Mouse (Mus musculus): ENCODE measurements around the gene Fam177a. TPM values are rescaled to one million over a fixed set of nuclear protein-coding genes. Genes with fewer than 3 reads are reported as not detected.
"Not testable (repeated sequence)": the region's sequence is repeated elsewhere in the genome, so short reads cannot be mapped to it uniquely, and the experiment has no call there.

The Fam177a gene
- 10 to 100 TPM in 3 of 4 experiments, 1 to 10 TPM in 1; 6.1 to 17.5 (median 15.6) TPM for total RNA-seq (2022)

- not testable (repeated sequence) for DNase-seq (ENCODE audit: low spot score in 2 of 2)
Observed at GRCm38 (mm10) chr12:55124242-55124641, at the start of gene Fam177a. Fam177a (plus strand) TSS chr12:55124469.

GRCm38 (mm10) chr12:55075296-55075695 is 49.0 kb upstream of the Fam177a start:
- no peak for DNase-seq (ENCODE audit: low spot score in 2 of 2)

- DNase-seq (ENCODE audit: low spot score in 2 of 2), result not testable (repeated sequence)
Observed at GRCm38 (mm10) chr12:55078706-55079105, 45.6 kb upstream of the Fam177a start.

GRCm38 (mm10) chr12:55079726-55080600 is 44.3 kb upstream of the Fam177a start, which contains the start of the genes 2700097O09Rik and Srp54a:
2700097O09Rik (minus strand) TSS chr12:55080110.
Srp54a (plus strand) TSS chr12:55080262.
- DNase-seq (ENCODE audit: low spot score in 2 of 2), result peak; percentile 93 to 95

GRCm38 (mm10) chr12:55080601-55080942 is 43.7 kb upstream of the Fam177a start:
- not testable (repeated sequence) for DNase-seq (ENCODE audit: low spot score in 2 of 2)

GRCm38 (mm10) chr12:55092127-55092526 is 32.1 kb upstream of the Fam177a start:
- not testable (repeated sequence) for DNase-seq (ENCODE audit: low spot score in 2 of 2)

GRCm38 (mm10) chr12:55112616-55113015 is 11.7 kb upstream of the Fam177a start:
- DNase-seq (ENCODE audit: low spot score in 2 of 2), result not testable (repeated sequence)

GRCm38 (mm10) chr12:55124731-55125130 is 462 bp downstream of the Fam177a start:
- not testable (repeated sequence) for DNase-seq (ENCODE audit: low spot score in 2 of 2)

- DNase-seq (ENCODE audit: low spot score in 2 of 2), result not testable (repeated sequence)
Observed at GRCm38 (mm10) chr12:55135540-55135939, 11.3 kb downstream of the Fam177a start.

- DNase-seq (ENCODE audit: low spot score in 2 of 2), result not testable (repeated sequence)
Observed at GRCm38 (mm10) chr12:55137859-55138258, 13.6 kb downstream of the Fam177a start.

- DNase-seq (ENCODE audit: low spot score in 2 of 2), result not testable (repeated sequence)
Observed at GRCm38 (mm10) chr12:55154559-55155448, 30.5 kb downstream of the Fam177a start, which contains the start of gene Srp54b. Srp54b (plus strand) TSS chr12:55155104.

GRCm38 (mm10) chr12:55155449-55155783 is 31.1 kb downstream of the Fam177a start:
- not testable (repeated sequence) for DNase-seq (ENCODE audit: low spot score in 2 of 2)

- not testable (repeated sequence) for DNase-seq (ENCODE audit: low spot score in 2 of 2)
Observed at GRCm38 (mm10) chr12:55167034-55167557, 42.8 kb downstream of the Fam177a start.

- DNase-seq (ENCODE audit: low spot score in 2 of 2), result not testable (repeated sequence)
Observed at GRCm38 (mm10) chr12:55187686-55188085, 63.4 kb downstream of the Fam177a start.

GRCm38 (mm10) chr12:55189127-55189526 is 64.9 kb downstream of the Fam177a start:
- not testable (repeated sequence) for DNase-seq (ENCODE audit: low spot score in 2 of 2)

Other genes with a start within 250 kb of the Fam177a start
- not detected for gene Gm20403, start 137.9 kb upstream of the Fam177a start, total RNA-seq (2022)
- 1 to 10 TPM in 3 of 4 experiments, under 1 TPM in 1; 0.49 to 4.9 (median 2.1) TPM for gene Baz1a, start 110.1 kb upstream of the Fam177a start, total RNA-seq (2022)
- gene 2700097O09Rik, start 44.4 kb upstream of the Fam177a start, total RNA-seq (2022), result 10 to 100 TPM; 10.2 to 12.7 (median 11.2) TPM
- gene Srp54a, start 44.2 kb upstream of the Fam177a start, total RNA-seq (2022), result 10 to 100 TPM; 84.9 to 98.9 (median 94.6) TPM
- 10 to 100 TPM; 31.5 to 60.4 (median 43.9) TPM for gene Srp54b, start 30.6 kb downstream of the Fam177a start, total RNA-seq (2022)
- 10 to 100 TPM in 1 of 4 experiments, 1 to 10 TPM in 1, not detected in 2; 5.4 to 11.8 TPM for gene 1700047I17Rik2, start 75.1 kb downstream of the Fam177a start, total RNA-seq (2022)
- 10 to 100 TPM; 32.5 to 34.4 (median 34.3) TPM for gene Srp54c, start 105.7 kb downstream of the Fam177a start, total RNA-seq (2022)
- 1 to 10 TPM; 8.4 to 8.8 (median 8.7) TPM for gene 1110008L16Rik, start 175.1 kb downstream of the Fam177a start, total RNA-seq (2022)
- 10 to 100 TPM; 12.3 to 15.4 (median 12.7) TPM for gene Ppp2r3c, start 178.5 kb downstream of the Fam177a start, total RNA-seq (2022)

Measured in layer of hippocampus, adult 8-10 months (tissue).